Mouse (Mus musculus) embryo, embryonic 10 days (tissue): ENCODE measurements at regions not wholly inside any gene's neighbourhood (a gene's known extent, or its start where the extent isn't known, plus 50 kb on each side); places are given as distances from the start of the nearest gene placed in this dataset.
"Not testable (repeated sequence)": the region's sequence is repeated elsewhere in the genome, so short reads cannot be mapped to it uniquely, and the experiment has no call there.

Experiments used
- DNase-seq: peaks from one replicate; pipeline ENCODE4 v3.0.0-alpha.2; 2015; ENCODE audit warnings: low spot score

GRCm38 (mm10) chrX:166809165-166809564, 223.6 kb upstream of the Egfl6 start:
- no peak for DNase-seq

GRCm38 (mm10) chrX:166808207-166808606, 222.7 kb upstream of the Egfl6 start:
- no peak for DNase-seq

- no peak for DNase-seq
Measured at GRCm38 (mm10) chrX:166805957-166806356, 220.4 kb upstream of the Egfl6 start.

GRCm38 (mm10) chrX:166805480-166805879, 220.0 kb upstream of the Egfl6 start:
- peak; percentile 57 for DNase-seq

- DNase-seq: peak; percentile 58
Measured at GRCm38 (mm10) chrX:166803246-166803645, 217.7 kb upstream of the Egfl6 start.

- peak; percentile 42 for DNase-seq
Measured at GRCm38 (mm10) chrX:166801017-166801416, 215.5 kb upstream of the Egfl6 start.

GRCm38 (mm10) chrX:166795651-166796050, 210.1 kb upstream of the Egfl6 start:
- no peak for DNase-seq

- DNase-seq: no peak
Measured at GRCm38 (mm10) chrX:166789031-166789430, 203.5 kb upstream of the Egfl6 start.

GRCm38 (mm10) chrX:166787137-166787536, 201.6 kb upstream of the Egfl6 start:
- not testable (repeated sequence) for DNase-seq

- no peak for DNase-seq
Measured at GRCm38 (mm10) chrX:166785615-166786014, 200.1 kb upstream of the Egfl6 start.

- no peak for DNase-seq
Measured at GRCm38 (mm10) chrX:166783377-166783776, 197.9 kb upstream of the Egfl6 start.

GRCm38 (mm10) chrX:166779334-166780092, 194.0 kb upstream of the Egfl6 start:
- DNase-seq: peak; percentile 20

GRCm38 (mm10) chrX:166773408-166773854, 187.9 kb upstream of the Egfl6 start:
- DNase-seq: peak; percentile 62

- DNase-seq: no peak
Measured at GRCm38 (mm10) chrX:166766991-166767390, 181.5 kb upstream of the Egfl6 start.

- DNase-seq: no peak
Measured at GRCm38 (mm10) chrX:166765647-166766046, 180.1 kb upstream of the Egfl6 start.

- DNase-seq: no peak
Measured at GRCm38 (mm10) chrX:166762098-166762497, 176.6 kb upstream of the Egfl6 start.

- DNase-seq: no peak
Measured at GRCm38 (mm10) chrX:166757152-166757551, 171.6 kb upstream of the Egfl6 start.

- DNase-seq: no peak
Measured at GRCm38 (mm10) chrX:166754967-166755654, 169.6 kb upstream of the Egfl6 start.

GRCm38 (mm10) chrX:166749055-166749679, 163.6 kb upstream of the Egfl6 start:
- DNase-seq: no peak

GRCm38 (mm10) chrX:166731354-166731753, 145.8 kb upstream of the Egfl6 start:
- no peak for DNase-seq

GRCm38 (mm10) chrX:166728622-166728928, 143.1 kb upstream of the Egfl6 start:
- no peak for DNase-seq

- DNase-seq: peak; percentile 59
Measured at GRCm38 (mm10) chrX:166727823-166728621, 142.5 kb upstream of the Egfl6 start.
